Mouse (Mus musculus) heart, postnatal 0 days (tissue): ENCODE results near the gene Atp13a3.

Experiments used
- CTCF ChIP-seq: IDR thresholded peaks from 2 replicates; pipeline ENCODE4 v1.5.1; 2016; ENCODE audit warnings: antibody characterized with exemption, control low read depth, low read depth
- EP300 ChIP-seq: IDR thresholded peaks from 2 replicates; pipeline ENCODE4 v1.6.1; 2016; ENCODE audit warnings: antibody characterized with exemption, low read depth

GRCm38 (mm10) chr16:30428753-30429260, 23.0 kb upstream of the Atp13a3 start:
- TF ChIP-seq CTCF (no peak), EP300 (no peak)
